Mouse (Mus musculus) testis, postnatal 10 days (tissue): ENCODE measurements around the gene Cpvl.

Source experiments
- DNase-seq: peaks from one replicate; pipeline ENCODE4 v3.0.0; 2021; ENCODE audit warnings: low spot score

The Cpvl gene

DNA sequence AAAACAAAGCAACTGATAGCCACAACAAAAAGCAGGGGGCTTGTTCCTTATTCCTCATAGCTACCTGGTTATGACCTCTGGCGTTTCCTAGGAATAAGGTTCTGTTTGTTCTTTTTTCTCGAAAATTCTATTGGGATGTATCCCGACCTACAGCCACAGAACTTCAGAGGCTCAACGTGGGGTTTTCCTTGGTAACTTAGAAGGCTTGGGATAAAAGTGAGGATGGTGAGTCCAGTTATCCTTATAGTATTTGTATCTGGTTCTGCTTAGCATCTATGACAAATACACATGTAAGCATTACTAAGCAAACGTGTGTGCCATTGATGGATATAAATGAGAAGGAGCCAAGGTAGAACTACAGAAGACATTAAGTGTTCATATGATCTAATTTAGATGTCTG lies at the start of gene Cpvl:
TSS of gene Cpvl (minus strand) at position 101 of the 400 bp plus-strand sequence.
- DNase-seq: no peak

DNA sequence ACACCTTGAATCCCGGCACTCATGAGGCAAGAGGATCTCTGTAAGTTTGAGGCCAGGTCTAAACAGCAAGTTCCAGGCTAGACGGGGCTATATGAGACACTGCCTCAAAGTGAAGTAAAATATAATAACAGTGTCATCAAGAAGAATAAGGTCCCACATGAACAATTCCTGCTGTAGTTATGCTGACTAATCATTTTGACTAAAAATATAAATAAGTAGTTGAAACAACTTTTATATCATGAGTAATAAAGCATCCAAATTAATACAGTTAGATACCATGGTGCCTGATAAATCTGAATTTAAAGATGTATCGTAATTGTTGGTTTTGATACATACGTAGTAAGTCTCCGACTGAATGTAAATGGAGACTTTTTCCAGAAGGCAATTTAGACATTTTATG lies 45.4 kb upstream of the Cpvl start:
- no peak for DNase-seq

DNA sequence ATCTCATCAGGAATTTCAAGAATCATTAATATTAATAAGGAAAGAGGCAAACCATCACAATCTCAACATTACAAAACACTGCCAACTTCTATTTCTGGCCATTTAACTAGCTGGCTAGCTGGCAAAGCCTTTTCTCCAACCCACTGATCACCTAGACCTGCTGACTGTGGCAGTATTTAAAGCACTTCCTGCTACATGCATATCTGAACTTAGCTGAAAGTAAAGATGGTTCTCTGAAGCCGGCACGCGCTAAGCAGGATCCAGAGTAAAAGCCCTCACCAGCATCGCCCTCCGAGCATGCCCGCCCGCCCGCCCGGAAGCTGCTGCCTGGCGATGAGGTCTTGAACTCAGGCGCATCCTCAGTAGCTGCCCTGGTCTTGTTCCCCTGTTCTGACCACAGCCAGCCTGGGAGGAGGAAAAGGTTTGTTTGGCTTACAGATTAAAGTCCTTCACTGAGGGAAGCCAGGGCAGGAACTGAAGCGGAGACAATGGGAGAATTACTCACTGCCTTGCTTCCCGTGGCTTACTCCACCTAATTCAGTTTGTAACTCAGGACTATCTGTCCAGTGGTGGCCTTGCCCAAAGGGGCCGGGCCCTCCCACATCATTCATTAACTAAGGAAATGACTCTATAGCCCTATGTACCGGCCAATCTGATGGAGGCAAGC lies 42.8 kb upstream of the Cpvl start:
- DNase-seq: no peak

DNA sequence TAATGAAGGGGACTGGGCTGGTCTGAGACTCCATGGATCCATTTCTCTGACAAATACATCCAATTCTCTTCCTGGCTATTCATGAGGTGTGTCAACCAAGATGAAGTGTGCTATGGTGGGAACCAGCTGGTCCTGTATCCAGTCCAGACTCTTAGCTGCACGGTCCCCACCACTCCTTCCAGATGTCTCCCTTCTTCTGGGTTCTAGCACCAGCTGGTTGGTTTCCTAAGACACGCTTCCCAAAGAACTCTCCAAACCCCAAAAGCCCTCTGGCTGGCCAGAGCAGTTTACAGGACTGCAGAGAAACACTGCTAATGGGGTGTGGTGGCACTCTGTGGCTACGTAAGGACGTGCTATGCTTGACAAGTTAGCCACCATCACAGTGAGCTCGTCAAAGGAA lies 40.4 kb upstream of the Cpvl start:
- no peak for DNase-seq

DNA sequence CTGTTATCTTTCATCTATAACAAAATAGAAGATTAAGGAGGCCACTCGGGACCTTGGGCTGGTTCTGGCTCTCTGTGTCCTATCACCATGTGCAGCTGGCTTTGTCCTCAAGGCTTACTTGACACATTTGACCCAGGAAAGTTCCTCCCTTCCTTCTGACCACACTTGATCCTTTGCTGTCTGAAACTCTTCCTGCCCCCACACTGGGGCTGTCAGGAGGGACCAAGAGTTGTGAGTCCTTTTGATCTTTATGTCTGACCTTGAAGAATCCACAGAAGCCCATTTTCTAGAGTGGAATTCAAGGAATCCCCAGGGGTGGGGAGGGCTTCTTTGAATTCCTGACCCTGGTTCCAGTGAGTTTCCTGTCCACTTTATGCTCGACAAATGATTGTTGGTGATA lies 39.6 kb upstream of the Cpvl start:
- no peak for DNase-seq

DNA sequence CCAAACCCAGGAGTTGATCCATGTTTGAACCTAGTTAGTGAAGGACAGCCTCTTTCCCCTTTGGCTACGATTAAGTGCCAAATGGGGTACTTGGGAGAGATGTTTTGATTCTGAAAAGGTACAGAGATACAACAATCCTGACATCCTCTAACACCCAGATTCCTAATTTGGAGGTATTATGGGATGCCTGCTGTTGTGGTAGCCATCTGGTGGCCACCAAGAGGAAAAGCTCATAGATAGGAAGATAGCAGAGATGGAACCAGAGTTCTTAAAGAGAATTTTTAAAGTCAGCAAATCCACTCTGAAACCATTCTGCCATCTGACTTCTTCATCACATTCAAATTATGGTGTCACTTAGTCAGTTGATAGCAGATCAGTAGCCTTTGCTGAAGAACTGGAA lies 33.7 kb upstream of the Cpvl start:
- DNase-seq: no peak

DNA sequence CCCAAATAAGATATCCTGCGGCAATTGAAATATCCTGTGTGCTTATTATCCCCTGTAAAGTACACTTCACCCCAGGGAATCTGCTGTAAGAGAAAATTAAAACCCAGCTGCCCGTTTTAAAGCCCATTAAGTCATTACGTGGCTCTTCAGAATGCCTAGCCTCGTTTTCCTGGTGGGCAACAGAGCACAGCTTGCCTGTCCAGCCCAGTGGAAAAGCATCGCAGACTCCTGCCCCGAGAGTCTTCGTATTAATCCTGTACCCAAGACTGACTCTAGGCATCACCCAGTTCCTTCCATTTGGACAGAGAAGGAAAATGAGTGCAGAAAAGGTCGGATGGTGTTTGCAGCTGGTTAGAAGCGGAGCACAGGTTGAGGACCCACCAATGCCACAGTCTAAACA lies 31.9 kb upstream of the Cpvl start:
- DNase-seq: no peak

DNA sequence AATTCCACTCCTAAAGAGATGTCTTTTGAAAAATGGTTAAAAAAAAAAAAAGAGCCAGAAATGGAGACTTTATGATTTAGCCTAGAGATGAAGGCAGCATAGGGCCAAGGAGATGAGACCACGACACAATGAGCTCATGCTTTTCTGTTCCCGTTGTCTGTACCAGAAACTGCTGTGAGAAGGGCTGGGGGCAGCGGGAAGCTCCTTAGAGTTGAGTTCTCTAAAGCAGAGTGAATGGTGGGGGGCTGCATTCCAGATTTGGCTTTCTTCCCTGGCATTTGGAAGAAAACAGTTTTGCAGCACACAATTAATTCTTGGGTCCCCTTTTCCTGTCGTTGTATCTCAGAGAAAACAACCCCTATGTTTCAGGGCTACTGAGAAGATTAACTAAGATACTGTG lies 30.8 kb upstream of the Cpvl start:
- DNase-seq: no peak

DNA sequence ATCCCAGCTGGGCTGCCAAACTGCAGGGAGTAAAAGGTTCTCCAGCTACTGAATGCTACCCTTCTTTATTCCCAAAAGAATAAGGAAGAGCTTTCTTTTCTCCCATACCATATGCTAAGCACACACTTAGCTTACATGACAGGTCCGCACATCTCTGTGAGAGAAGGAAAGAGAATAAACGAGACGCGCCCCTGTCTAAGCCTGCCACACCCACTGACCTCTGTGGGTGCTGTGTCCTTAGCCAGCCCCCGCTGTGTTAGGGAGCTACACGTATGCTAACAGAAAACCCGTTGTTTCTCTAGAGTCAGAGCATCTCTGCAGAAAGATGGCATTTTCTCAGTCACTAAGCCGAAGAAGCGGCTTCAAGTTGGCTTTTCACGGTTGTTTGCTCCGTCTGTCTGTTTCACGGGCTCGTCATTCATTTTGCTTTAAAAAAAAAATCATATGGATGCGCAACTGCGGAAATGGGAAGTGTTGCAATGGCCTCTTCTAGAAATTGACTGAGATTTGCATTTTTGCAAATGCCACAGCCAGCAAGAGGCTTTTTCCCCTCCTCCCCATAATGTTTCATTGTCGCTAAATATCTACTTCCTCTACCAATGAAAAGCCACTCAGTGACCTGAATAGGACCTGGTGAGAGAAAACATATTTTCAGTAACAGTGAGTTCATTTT lies 30.1 kb upstream of the Cpvl start:
- DNase-seq: no peak

DNA sequence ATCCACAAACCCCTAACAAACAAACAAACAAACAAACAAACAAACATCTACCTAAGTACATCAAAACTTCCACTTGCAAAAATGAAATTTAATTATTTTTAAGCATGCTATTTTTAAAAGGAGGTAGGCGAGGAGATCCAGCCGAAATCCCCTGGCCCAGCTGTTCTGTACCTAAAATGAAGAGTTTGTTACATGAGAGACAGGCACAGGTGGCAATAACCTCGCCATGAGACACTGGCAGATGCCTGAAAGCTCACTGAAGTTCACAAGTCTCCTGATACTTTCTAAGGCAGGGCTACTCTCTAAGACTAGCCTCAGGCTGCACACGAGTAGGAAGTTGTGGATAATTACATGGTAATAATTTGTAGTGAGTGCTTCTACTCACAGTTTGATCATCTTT lies 26.8 kb upstream of the Cpvl start:
- no peak for DNase-seq

DNA sequence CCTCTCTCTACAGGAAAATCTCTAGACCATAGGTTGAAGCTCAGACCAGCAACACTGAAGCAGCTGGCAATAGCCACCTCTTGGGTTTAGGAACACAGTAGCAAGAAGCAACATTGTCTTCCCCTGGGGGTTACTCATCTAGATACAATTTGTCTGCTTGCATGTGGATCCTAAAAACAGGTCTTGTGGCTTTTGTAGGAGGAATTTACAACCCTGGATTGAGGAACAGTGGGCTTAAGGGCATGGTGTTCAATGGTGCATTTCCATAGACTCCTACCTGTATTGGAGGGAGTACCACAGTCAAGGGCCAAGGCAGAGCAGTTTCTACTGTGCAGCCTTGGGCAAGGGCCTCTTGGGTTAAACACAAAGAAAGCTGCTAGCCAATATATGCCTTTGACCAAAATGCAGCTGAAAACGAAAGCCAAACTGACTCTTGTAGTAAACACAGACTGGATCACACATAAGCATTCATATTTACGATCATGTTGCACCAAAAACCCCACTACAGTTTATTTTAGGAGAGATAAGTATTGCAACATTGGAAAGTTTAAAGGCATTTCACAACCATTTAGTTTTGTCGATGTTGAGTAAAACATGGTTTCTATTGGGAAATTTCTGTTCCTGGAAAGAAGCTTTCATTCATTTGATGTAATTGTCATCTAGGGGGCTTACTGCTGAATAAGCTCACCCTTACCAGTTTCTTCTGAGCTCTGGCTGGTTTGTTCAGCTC lies 17.9 kb upstream of the Cpvl start:
- DNase-seq: no peak

DNA sequence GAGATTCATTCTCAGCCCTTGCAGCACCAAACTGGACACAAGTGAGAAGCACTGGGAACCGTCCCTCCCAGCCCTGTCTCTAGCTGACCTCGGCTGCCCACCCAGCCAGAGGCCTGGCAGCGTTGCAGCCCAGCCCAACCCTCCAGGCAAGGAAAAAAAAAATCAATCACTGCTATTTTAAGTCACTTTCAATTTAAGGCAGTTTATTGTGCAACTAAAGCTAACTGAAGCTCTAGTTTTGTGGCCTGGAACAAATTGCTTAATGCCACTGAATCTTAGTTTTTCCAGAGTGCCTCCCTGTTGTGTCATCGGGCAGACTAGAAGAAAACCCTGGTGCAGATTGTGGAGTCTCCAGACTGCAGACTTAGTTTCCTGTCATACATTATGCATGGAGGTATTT lies 17.0 kb upstream of the Cpvl start:
- DNase-seq: no peak

DNA sequence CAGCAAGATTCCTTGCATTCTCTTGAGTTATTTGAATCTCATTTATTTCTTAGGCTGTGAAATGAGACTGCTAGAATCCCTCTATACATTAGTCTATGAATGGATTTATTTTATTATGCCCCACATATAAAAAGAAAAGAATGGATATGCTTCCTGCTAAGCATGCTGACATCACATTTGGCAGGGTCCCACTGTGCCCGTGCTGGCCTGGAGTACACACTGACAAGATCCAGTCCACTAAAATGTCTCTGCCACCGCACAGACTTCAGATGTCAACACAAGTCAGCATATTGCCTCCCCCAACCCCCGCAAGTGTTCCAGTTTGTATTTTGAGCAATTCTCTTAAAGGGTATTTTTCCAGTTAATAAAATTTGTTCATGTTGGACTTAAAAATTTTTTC lies 13.9 kb upstream of the Cpvl start:
- DNase-seq: no peak

DNA sequence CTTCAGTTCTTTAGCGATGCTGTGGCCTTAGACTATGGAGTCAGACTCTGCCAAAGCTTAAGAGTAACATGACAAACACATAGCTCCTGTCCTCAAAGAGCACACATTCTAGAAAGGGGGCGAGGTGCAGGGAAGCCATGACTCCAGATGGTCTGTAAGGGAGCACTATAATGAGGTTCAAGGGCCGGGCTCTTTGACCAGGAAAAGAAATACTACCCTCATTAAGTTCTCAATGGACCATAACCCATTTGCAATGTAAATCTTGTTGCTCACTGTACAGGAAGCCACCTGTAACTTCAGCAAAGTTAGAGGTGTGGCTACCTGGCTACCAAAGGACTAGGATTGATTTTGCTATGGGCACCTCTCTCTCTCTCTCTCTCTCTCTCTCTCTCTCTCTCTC lies 8.8 kb upstream of the Cpvl start:
- DNase-seq: no peak

DNA sequence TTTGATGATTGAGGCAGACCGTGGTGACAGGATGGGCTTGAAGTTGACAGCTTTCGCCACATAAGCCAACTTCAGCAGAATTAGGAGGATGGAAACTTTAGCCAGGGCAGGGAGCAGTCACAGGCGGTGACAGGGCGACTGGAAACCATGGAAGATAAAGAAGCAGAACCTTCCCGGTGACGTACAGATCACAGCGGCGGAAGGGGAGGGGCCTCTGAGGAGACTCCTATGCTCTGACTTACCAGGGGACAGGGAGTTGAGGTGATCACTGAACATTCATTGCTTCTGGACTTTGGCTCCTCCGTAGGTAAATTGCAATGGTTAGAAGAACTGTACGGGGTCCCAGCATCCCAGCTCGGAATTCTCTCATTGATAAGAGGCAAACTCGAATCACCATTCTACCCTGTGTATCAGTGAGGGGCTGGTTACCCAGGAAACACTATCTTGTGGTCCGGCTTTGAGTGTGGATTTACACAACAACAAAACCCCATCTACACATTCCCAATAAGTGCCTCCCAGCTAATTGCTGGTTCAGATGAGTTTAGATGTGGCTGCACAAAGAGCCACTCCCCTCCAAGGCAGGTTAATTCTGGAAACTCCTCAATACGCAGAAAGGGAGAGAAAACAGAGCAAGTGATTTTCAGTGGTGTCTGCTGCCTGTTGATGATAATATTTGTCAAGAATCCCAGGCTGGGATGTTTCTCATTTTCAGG lies 8.0 kb upstream of the Cpvl start:
- DNase-seq: no peak

DNA sequence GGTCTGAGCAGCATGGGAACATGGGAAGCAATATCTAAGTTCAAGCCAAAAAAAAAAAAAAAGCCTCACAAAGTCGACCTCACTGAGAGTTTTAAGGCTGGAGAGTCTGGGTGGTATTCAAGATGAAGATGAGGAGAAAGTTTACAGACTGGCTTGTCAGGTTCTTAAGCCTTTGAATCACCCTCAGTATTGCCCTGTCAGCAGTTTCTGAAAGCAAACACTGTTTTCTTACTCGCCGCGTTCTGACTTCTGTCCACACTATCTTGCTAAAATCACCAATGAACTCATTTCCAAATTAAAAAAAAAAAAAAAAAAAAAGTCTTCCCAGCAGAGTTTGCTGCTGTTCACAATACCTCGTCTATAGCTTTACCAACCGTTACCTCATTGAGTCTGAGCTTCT lies 5.3 kb upstream of the Cpvl start:
- no peak for DNase-seq

DNA sequence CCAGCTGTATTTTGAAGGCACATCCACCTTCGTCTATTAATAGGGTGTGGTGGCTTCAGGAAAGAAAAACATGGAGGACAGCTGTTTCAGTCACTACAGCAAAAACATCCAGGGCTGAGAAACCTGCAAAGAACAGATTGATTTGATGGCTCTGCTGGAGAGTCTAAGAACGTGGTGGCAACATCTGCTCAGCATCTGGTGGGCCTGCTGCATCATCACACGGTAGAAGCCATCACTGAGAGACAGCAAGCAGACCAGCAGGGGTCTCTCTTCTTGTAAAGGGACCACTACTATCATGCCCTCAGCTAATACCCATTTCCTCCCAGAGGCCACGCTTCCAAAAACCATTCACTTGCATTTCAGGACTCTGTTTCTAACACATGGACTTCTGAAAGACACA lies 4.1 kb upstream of the Cpvl start:
- no peak for DNase-seq

DNA sequence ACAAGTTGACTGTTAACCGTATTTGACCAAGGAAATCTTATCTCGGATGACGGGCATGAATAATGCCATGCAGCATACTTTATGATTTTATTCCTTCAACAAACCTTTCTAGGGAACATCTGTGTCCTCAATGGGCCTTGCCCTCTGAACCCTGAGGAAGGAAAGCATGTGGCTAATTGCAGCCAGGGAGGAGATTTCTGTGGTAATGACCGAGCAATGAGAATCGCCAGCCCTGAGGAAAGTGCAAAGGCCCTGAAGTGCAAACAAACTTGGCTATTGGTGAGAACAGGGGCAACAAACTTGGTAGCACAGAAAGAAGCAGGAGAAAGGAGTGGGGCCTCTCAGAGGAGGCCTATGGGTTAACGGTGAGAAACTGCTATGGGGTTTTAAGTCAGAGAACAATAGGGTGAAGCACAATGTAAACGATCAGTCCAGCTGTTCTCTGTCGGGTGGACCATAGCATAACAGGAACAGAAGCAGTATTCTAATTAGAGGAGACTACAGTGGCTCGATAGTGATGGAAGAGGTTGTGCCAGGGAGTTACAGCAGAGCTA lies 3.7 kb upstream of the Cpvl start:
- no peak for DNase-seq

DNA sequence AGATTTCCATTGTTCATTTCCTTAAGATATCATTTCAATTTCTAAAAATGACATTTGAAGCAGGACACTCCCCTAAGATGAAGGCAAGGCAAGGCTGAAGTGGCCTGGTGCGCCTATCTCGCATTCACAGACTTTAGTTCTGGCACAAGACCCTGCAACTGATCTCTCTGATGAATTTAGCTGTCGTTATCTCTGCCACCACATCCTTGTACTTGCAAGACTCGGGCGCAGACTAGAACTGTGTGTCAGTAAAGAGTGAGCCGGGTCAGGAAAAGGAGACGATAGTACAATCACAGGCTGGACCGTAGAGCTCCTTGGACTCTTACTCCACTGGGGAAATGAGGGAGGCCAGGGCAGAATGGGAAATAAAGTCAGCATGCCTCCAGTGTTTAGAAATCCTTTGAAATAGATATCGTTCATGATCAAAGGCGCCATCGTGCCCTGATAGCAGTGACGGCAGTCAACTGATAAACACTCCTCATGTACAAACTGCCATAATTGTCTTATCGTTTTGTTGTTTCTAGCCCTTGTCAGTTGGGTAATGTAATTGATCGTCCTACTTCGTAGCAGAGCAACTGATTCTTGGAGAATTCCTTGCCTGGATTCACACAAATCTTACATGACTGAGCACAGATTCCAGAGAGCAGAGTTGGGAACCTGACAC lies 2.5 kb upstream of the Cpvl start:
- DNase-seq: no peak

DNA sequence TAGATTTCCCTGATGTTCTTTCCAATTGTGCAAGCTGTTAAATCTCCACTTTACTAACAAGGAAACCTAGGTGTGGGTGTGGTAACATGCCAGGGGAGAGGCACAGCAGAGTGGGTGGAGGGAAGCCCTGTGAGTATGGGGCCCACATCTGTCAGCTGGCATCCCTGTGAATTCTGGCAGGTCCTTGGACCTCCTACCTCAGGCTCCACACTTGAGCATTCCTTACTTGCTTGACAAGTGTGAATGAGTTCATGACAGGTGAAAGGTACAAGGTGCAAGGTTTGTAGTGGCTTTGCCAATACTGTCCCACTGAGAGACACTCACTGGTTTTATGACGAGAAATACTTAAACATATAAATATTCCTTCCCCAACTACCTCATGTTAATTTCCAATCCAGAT lies 4.4 kb downstream of the Cpvl start:
- DNase-seq: no peak

DNA sequence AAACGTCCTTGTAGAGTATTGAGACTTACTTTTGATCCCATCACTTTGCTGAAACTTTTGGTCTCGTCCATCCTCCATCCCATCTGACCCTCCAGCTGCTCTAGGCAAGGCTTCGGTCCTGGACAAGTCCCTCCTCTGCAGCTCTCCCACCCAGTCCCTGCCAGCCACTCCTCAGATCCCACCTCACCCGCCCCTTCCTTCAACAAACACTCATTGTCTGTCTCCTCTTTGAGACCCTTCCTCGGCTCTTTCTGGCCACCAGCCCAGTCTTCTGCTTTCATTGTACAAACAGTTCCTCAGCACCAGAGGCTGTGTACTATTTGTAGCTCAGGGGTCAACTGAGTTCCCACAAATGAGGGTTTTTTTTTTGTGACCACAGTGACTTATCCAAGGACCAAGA lies 5.0 kb downstream of the Cpvl start:
- DNase-seq: peak; percentile 67

DNA sequence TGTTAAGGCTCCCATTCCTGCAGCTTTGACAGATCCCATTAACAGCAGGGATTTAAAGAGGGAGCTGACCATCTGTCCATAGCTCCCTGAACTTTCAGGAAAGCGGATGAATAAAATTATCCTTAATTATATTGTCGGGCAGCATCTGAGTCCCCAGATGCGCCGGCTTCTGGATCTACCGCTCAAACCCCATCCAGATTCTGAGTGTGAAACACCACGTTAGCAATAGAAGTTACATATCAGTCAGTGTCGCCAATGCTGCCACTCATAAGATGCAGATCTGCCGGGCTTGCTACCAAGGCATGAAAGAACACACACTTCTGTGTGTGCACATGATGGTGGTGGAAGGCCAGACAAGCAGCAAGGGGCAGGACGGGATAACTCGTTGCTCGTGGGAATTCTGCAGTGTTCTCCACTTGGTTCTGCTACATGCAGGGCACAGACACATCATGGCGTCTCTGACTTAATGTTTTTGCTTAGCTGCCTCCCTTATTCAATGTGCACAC lies 6.2 kb downstream of the Cpvl start:
- no peak for DNase-seq
